Mouse (Mus musculus) MEL (cell line): ENCODE data around the gene Creld2.

Experiments
- CTCF ChIP-seq, 3 experiments: IDR thresholded peaks in 2 of 3; conservative IDR thresholded peaks in 1 of 3; 2 replicates each; pipeline ENCODE4 v1.5.1; 2011 to 2012; ENCODE audit warnings: low read length in 3 of 3, low read depth in 2 of 3, mild to moderate bottlenecking in 2 of 3, improper control_type of control experiment in 1 of 3, inconsistent platforms in 1 of 3, mixed read lengths in 1 of 3, moderate library complexity in 1 of 3; ENCODE audit not compliant: control insufficient read depth in 1 of 3, insufficient read depth in 1 of 3, poor library complexity in 1 of 3, severe bottlenecking in 1 of 3
- ETS1 ChIP-seq: IDR thresholded peaks from 2 replicates; pipeline ENCODE4 v1.6.1; 2012; ENCODE audit warnings: low read depth, mild to moderate bottlenecking, inconsistent platforms, low read length, improper control_type of control experiment, moderate library complexity
- GATA1 ChIP-seq: IDR thresholded peaks from 2 replicates; pipeline ENCODE4 v1.6.1; 2011; ENCODE audit warnings: low read depth, low read length, improper control_type of control experiment
- HCFC1 ChIP-seq: IDR thresholded peaks from 2 replicates; pipeline ENCODE4 v1.6.1; 2012; ENCODE audit warnings: low read depth, mild to moderate bottlenecking, inconsistent platforms, low read length, improper control_type of control experiment, moderate library complexity
- JUND ChIP-seq: IDR thresholded peaks from 2 replicates; pipeline ENCODE4 v1.6.1; 2011; ENCODE audit warnings: low read depth, mild to moderate bottlenecking, improper control_type of control experiment, low read length
- KAT2A ChIP-seq: conservative IDR thresholded peaks from 2 replicates; pipeline ENCODE4 v1.6.1; 2012; ENCODE audit warnings: low read depth, low read length, improper control_type of control experiment, inconsistent platforms
- POLR2A ChIP-seq, 2 experiments: IDR thresholded peaks; 2 replicates each; pipeline ENCODE4 v1.6.1; 2011 to 2012; ENCODE audit warnings: low read length in 2 of 2, mild to moderate bottlenecking in 2 of 2, control low read depth in 1 of 2, improper control_type of control experiment in 1 of 2, low read depth in 1 of 2, moderate library complexity in 1 of 2; ENCODE audit not compliant: control insufficient read depth in 1 of 2, insufficient read depth in 1 of 2, poor library complexity in 1 of 2
- TBP ChIP-seq: IDR thresholded peaks from 2 replicates; pipeline ENCODE4 v1.8.0; 2011; ENCODE audit warnings: low read depth, low read length, improper control_type of control experiment
- ZC3H11A ChIP-seq: IDR thresholded peaks from 2 replicates; pipeline ENCODE4 v1.6.1; 2012; ENCODE audit warnings: low read depth, mild to moderate bottlenecking, inconsistent platforms, low read length, improper control_type of control experiment
- ZMIZ1 ChIP-seq: IDR thresholded peaks from 2 replicates; pipeline ENCODE4 v1.6.1; 2012; ENCODE audit warnings: low read depth, mild to moderate bottlenecking, inconsistent platforms, low read length, improper control_type of control experiment, moderate library complexity

DNA sequence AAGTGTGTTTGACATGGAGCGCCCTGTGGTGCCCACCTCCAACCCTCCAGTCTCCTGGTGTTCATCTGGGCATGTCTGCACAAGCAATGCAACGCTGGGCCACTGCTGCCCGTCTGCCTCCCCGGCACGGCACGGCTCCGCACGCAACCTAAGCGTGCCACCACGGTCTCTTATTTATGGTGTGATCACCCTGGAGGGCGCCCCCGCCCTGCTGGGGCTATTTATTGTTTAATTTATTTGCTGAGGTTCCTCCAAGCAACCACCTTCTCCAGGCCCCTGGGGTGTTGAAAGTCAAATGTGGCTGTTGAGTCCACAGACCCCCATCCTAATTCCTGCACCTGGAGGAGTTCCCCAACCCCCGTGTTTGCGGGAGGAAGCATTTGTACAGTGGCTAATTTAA lies 45.6 kb downstream of the Creld2 start:
- TF ChIP-seq ETS1, result no peak
- TF ChIP-seq JUND, result no peak
- TF ChIP-seq POLR2A (IDR thresholded peaks at IDR 0.05; ENCODE audit: control insufficient read depth in 1 of 2, insufficient read depth in 1 of 2, low read depth in 1 of 2, low read length in 2 of 2, poor library complexity in 1 of 2), result no peak
- no peak for TF ChIP-seq GATA1
- TF ChIP-seq CTCF (IDR thresholded peaks at IDR 0.05 in 2 of 3, conservative IDR thresholded peaks at IDR 0.05 in 1 of 3; ENCODE audit: control insufficient read depth in 1 of 3, insufficient read depth in 1 of 3, low read depth in 2 of 3, low read length in 3 of 3, poor library complexity in 1 of 3, severe bottlenecking in 1 of 3), result no peak
- TF ChIP-seq ZMIZ1, result no peak
- TF ChIP-seq KAT2A, result no peak
- no peak for TF ChIP-seq TBP
- no peak for TF ChIP-seq HCFC1
- no peak for TF ChIP-seq ZC3H11A
